Mouse (Mus musculus): ENCODE measurements around the gene Zfp592. TPM values are rescaled to one million over a fixed set of nuclear protein-coding genes. Genes with fewer than 3 reads are reported as not detected.

Zfp592 gene
- total and polyA plus RNA-seq, 2 experiments from 2014 or later: 4.3 to 30.9 TPM

DNA sequence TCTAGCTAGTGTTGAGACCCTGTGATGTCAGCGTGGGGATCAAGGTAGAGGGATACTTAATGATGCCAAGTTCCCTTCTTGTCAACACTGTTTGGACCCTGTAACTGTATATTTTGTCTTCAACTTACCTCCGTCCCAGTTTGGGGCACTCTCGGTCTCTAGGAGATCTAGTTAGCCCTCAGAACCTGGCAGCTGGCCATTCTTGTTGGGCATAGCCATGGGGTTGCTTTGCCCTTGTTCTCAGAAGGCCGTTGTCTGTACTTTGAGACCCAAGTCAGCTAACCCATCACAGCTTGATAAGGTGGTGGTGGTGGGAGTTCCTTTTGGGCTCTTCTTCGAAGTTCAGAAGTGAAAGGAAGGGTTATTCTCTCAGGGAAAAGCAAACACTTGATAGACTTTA, 56.5 kb downstream of the Zfp592 start:
- Histone ChIP-seq H3K27me3 (ENCODE audit: insufficient read depth, low read length) (no peaks in the 10 kb centered on the region), H3K4me3 (ENCODE audit: low read length) (no peak overlapping the region), H3K9ac (replicated peaks; ENCODE audit: low read length) (no peak overlapping the region), H3K27ac (no peak overlapping the region), H3K36me3 (ENCODE audit: insufficient read depth, low read length) (no peaks in the 10 kb centered on the region), H3K9me3 (ENCODE audit: low read length) (no peaks in the 10 kb centered on the region), H3K4me2 (ENCODE audit: low read depth, low read length) (no peak overlapping the region), H3K4me1 (ENCODE audit: insufficient read depth, low read length) (no peaks in the 10 kb centered on the region)
- DNase-seq (ENCODE audit: low spot score) (no peak), ATAC-seq (no peak)
- WGBS: 69% methylated on average over 5 of the region's 5 CpGs
- no peak for TF ChIP-seq CTCF (IDR thresholded peaks at IDR 0.05; ENCODE audit: low read depth)

DNA sequence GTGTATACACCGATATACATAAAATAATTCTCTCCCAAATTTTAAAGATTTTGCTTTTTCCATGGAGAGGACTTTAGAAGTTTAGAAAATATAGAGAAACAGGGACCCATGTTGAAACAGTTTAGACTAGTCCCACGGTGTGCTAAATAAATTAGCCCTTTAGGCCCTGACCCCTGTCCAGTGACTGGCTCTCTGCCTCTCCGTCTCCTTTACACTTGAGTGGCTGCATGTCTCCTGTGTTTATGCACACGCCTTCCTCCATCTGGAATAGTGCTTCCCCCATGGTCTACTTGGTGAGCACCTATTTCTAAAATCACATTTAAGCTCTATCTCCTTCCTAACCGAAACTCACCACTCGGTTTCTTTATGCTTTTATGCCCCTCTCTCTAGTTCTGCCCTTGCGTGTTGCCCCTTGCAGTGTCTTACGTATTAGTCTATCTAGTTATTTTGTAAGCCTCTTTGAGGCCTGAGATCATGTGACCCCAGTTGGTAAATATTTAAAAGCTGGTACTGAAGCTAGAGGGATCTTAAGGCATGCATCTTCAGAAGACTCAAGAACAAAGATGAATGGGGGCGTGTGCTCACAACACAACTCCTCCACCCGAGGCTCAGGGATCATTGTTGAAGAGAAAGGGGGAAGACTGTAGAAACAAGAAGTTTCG, 62.4 kb downstream of the Zfp592 start:
- Histone ChIP-seq H3K9ac (replicated peaks; ENCODE audit: low read length) (no peak overlapping the region), H3K9me3 (ENCODE audit: low read length) (no peaks in the 10 kb centered on the region), H3K36me3 (ENCODE audit: insufficient read depth, low read length) (no peaks in the 10 kb centered on the region), H3K4me2 (ENCODE audit: low read depth, low read length) (no peak overlapping the region), H3K27me3 (ENCODE audit: insufficient read depth, low read length) (no peaks in the 10 kb centered on the region), H3K4me3 (ENCODE audit: low read length) (no peak overlapping the region), H3K27ac (no peak overlapping the region), H3K4me1 (ENCODE audit: insufficient read depth, low read length) (no peaks in the 10 kb centered on the region; the same call in 1 of the 2 replicates)
- ATAC-seq (no peak), DNase-seq (ENCODE audit: low spot score) (no peak)
- no peak for TF ChIP-seq CTCF (IDR thresholded peaks at IDR 0.05; ENCODE audit: low read depth)
- WGBS: 84% methylated on average over 11 of the region's 11 CpGs

DNA sequence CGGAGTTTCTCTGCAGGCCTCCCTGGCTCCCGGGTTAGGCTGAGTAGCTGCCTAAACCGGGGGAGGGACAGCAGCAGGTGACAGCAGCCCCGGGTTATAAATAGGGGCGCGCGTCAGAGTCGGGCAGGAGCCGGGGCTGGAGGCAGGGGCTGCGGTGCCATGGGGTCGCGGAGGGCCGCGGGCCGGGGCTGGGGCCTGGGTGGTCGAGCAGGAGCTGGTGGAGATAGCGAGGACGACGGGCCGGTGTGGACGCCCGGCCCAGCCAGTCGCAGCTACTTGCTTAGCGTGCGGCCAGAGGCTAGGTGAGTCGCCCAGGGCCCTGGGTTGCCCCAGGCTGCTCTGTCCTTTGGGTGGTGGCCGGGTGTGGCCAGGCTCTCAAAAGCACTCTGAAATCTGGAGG, 64.0 kb downstream of the Zfp592 start, which contains the start of gene Alpk3:
Gene Alpk3 (plus strand): TSS at position 130 of the 400 bp plus-strand sequence.
- no peak within 1 kb of the TSS for H3K27ac ChIP-seq
- DNase-seq (ENCODE audit: low spot score) (no peak), ATAC-seq (no peak)
- no peak for TF ChIP-seq CTCF (IDR thresholded peaks at IDR 0.05; ENCODE audit: low read depth)
- no peak within 1 kb of the TSS for H3K9ac ChIP-seq (replicated peaks; ENCODE audit: low read length)
- WGBS: 54% methylated on average over 26 of the region's 27 CpGs
- no peaks in the 10 kb centered on the region for H3K9me3 ChIP-seq (ENCODE audit: low read length)
- no peaks in the 10 kb centered on the region for H3K27me3 ChIP-seq (ENCODE audit: insufficient read depth, low read length)
- H3K36me3 ChIP-seq (ENCODE audit: insufficient read depth, low read length): no peaks in the 10 kb centered on the region
- no peak within 1 kb of the TSS for H3K4me3 ChIP-seq (ENCODE audit: low read length)
- no peaks in the 10 kb centered on the region; the same call in 1 of the 2 replicates for H3K4me1 ChIP-seq (ENCODE audit: insufficient read depth, low read length)
- no peak within 1 kb of the TSS for H3K4me2 ChIP-seq (ENCODE audit: low read depth, low read length)

DNA sequence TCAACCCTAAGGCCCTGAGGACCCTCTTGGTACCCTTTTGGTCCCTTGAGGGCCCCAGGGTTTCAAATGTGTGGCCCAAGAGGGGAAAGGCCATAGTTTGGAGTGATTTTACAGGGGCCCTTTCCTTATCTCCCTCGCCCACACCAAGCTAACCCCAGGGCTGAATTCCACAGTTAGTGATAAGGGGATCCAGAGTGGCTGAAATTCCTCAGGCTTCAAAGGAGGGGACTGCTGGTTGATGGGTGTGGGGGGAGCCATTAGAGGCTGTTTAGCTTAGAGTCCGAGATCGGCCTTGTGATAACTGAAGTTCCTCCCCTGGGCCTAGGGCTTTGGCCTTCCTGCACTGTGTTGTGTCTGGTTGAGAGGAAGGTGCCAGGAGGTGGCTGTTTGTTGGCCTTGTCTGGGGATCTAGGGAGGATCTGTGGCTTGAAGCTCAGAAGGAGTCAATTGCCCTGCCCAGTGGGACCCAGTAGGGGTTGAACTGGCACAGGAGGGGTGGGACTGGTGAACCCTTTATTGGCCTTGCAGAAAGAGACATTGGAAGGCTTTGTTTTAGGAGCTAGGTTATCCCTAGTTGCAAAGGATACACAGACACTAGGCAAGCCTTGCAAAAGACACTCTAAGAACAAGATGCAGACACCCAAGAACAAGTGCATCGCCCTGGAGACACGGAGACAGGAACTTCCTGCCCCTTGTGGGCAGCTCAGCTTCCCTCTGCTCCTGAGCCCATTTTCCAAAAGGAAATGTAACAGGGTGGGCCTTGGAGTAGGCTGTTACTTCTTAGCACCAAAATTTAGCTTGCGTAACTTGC, 64.6 kb downstream of the Zfp592 start:
- ATAC-seq (no peak), DNase-seq (ENCODE audit: low spot score) (no peak)
- Histone ChIP-seq H3K36me3 (ENCODE audit: insufficient read depth, low read length) (no peaks in the 10 kb centered on the region), H3K4me3 (ENCODE audit: low read length) (no peak overlapping the region), H3K4me2 (ENCODE audit: low read depth, low read length) (no peak overlapping the region), H3K9ac (replicated peaks; ENCODE audit: low read length) (no peak overlapping the region), H3K9me3 (ENCODE audit: low read length) (no peaks in the 10 kb centered on the region), H3K4me1 (ENCODE audit: insufficient read depth, low read length) (no peaks in the 10 kb centered on the region; the same call in 1 of the 2 replicates), H3K27me3 (ENCODE audit: insufficient read depth, low read length) (no peaks in the 10 kb centered on the region), H3K27ac (no peak overlapping the region)
- no peak for TF ChIP-seq CTCF (IDR thresholded peaks at IDR 0.05; ENCODE audit: low read depth)
- WGBS: 83% methylated on average over 6 of the region's 6 CpGs

DNA sequence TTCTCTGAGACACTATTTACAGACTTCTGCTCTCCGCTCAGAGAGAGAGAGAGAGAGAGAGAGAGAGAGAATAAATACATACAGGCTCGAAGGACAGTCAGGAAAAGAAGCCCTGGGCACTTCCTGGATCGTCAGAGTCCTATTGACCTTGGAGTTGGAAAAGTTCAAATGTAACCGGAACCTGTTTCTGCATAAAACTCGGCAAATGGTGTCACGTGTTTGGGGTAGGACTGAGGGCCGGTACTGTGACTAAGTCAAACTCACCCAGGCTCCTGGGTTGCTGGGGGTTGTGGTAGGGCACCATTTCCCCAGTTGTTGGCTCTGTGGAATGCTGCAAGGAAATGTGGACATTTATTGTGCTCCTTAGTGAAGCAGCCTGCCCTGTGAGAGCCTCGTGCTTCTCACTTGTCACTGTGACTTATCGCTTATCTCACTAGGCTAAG, 65.3 kb downstream of the Zfp592 start:
- Histone ChIP-seq H3K4me3 (ENCODE audit: low read length) (no peak overlapping the region), H3K27ac (peak overlapping the region; percentile 20; the same call in 1 of the 2 replicates), H3K9ac (replicated peaks; ENCODE audit: low read length) (no peak overlapping the region), H3K9me3 (ENCODE audit: low read length) (no peaks in the 10 kb centered on the region), H3K4me2 (ENCODE audit: low read depth, low read length) (no peak overlapping the region), H3K27me3 (ENCODE audit: insufficient read depth, low read length) (no peaks in the 10 kb centered on the region), H3K4me1 (ENCODE audit: insufficient read depth, low read length) (no peaks in the 10 kb centered on the region; the same call in 1 of the 2 replicates), H3K36me3 (ENCODE audit: insufficient read depth, low read length) (no peaks in the 10 kb centered on the region)
- TF ChIP-seq CTCF (IDR thresholded peaks at IDR 0.05; ENCODE audit: low read depth): no peak
- DNase-seq (ENCODE audit: low spot score) (no peak), ATAC-seq (no peak)
- WGBS: 68% methylated on average over 9 of the region's 9 CpGs

DNA sequence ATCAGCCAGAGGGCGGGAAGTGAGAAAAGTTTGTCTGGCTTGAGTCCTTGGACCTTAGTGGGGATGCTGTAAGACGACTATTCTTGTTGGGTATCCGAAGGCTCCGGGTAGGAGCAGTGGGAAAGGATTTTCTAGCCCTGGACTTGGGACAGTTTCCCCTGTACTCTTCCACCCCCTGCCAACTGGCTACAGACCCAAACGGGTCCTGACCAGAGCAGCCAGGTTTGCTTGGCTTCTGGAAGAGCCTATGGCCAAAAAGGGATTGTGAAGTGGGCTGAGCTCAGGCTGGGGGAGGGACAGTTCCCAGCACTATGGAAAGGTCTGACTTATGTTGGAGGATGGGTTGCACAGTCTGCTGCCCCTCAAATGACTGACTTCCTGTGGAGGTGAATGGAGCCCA, 65.9 kb downstream of the Zfp592 start:
- Histone ChIP-seq H3K36me3 (ENCODE audit: insufficient read depth, low read length) (no peaks in the 10 kb centered on the region), H3K4me2 (ENCODE audit: low read depth, low read length) (no peak overlapping the region), H3K27ac (peak overlapping the region; percentile 20; the same call in 1 of the 2 replicates), H3K9me3 (ENCODE audit: low read length) (no peaks in the 10 kb centered on the region), H3K9ac (replicated peaks; ENCODE audit: low read length) (no peak overlapping the region), H3K4me1 (ENCODE audit: insufficient read depth, low read length) (no peaks in the 10 kb centered on the region; the same call in 1 of the 2 replicates), H3K4me3 (ENCODE audit: low read length) (no peak overlapping the region), H3K27me3 (ENCODE audit: insufficient read depth, low read length) (no peaks in the 10 kb centered on the region)
- ATAC-seq (peak; percentile 73; the same call in 1 of the 2 replicates), DNase-seq (ENCODE audit: low spot score) (peak; percentile 15)
- WGBS: 66% methylated on average over 5 of the region's 5 CpGs
- no peak for TF ChIP-seq CTCF (IDR thresholded peaks at IDR 0.05; ENCODE audit: low read depth)
